Mouse (Mus musculus): Measurements from ENCODE around the gene Nme2. TPM values are rescaled to one million over a fixed set of nuclear protein-coding genes. Genes with fewer than 3 reads are reported as not detected.
A peak's percentile ranks its signal among the peaks of the same experiment; 100 is the strongest.

Nme2 gene
- polyA plus RNA-seq, 1 experiment from 2014 or later, result 272 TPM

- Histone ChIP-seq H3K27ac (ENCODE audit: low read depth) (no peak overlapping the region), H3K4me1 (ENCODE audit: insufficient read depth) (no peaks in the 10 kb centered on the region; the same call in none of the 2 replicates), H3K4me2 (no peak overlapping the region), H3K9me3 (ENCODE audit: low read depth, low read length) (no peaks in the 10 kb centered on the region), H3K4me3 (ENCODE audit: low read depth, low read length) (no peak overlapping the region), H3K27me3 (ENCODE audit: insufficient read depth, low read length) (no peaks in the 10 kb centered on the region), H3K9ac (no peak overlapping the region), H3K36me3 (ENCODE audit: insufficient read depth) (no peaks in the 10 kb centered on the region)
- DNase-seq (no peak), ATAC-seq (ENCODE audit: insufficient read depth) (no peak)
- no peak for TF ChIP-seq CTCF (IDR thresholded peaks at IDR 0.05; ENCODE audit: low read depth)
- WGBS, result 87% methylated on average over 3 of the region's 3 CpGs
Measured at GRCm38 (mm10) chr11:93984619-93985018, 28.6 kb upstream of the Nme2 start.

GRCm38 (mm10) chr11:93979502-93980049 is 23.5 kb upstream of the Nme2 start:
- 47% methylated on average over 6 of the region's 6 CpGs for WGBS
- no peak for ATAC-seq (ENCODE audit: insufficient read depth)
- H3K36me3 ChIP-seq (ENCODE audit: insufficient read depth), result no peaks in the 10 kb centered on the region
- H3K9ac ChIP-seq, result no peak overlapping the region
- H3K9me3 ChIP-seq (ENCODE audit: low read depth, low read length), result no peaks in the 10 kb centered on the region
- no peaks in the 10 kb centered on the region for H3K27me3 ChIP-seq (ENCODE audit: insufficient read depth, low read length)
- H3K4me1 ChIP-seq (ENCODE audit: insufficient read depth), result no peaks in the 10 kb centered on the region
- no peak overlapping the region for H3K4me3 ChIP-seq (ENCODE audit: low read depth, low read length)
- no peak overlapping the region for H3K27ac ChIP-seq (ENCODE audit: low read depth)
- TF ChIP-seq CTCF (IDR thresholded peaks at IDR 0.05; ENCODE audit: low read depth), result no peak
- DNase-seq, result no peak
- no peak overlapping the region for H3K4me2 ChIP-seq

GRCm38 (mm10) chr11:93972951-93973350 is 16.9 kb upstream of the Nme2 start:
- 89% methylated on average over 5 of the region's 5 CpGs for WGBS
- Histone ChIP-seq H3K4me2 (no peak overlapping the region), H3K36me3 (ENCODE audit: insufficient read depth) (no peaks in the 10 kb centered on the region), H3K4me1 (ENCODE audit: insufficient read depth) (no peaks in the 10 kb centered on the region), H3K27ac (ENCODE audit: low read depth) (no peak overlapping the region), H3K4me3 (ENCODE audit: low read depth, low read length) (no peak overlapping the region), H3K27me3 (ENCODE audit: insufficient read depth, low read length) (no peaks in the 10 kb centered on the region), H3K9ac (no peak overlapping the region), H3K9me3 (ENCODE audit: low read depth, low read length) (no peaks in the 10 kb centered on the region)
- no peak for TF ChIP-seq CTCF (IDR thresholded peaks at IDR 0.05; ENCODE audit: low read depth)
- ATAC-seq (ENCODE audit: insufficient read depth), result no peak
- no peak for DNase-seq

GRCm38 (mm10) chr11:93969799-93970198 is 13.7 kb upstream of the Nme2 start:
- H3K27me3 ChIP-seq (ENCODE audit: insufficient read depth, low read length), result no peaks in the 10 kb centered on the region
- no peaks in the 10 kb centered on the region for H3K4me1 ChIP-seq (ENCODE audit: insufficient read depth)
- H3K4me3 ChIP-seq (ENCODE audit: low read depth, low read length), result no peak overlapping the region
- no peak overlapping the region for H3K27ac ChIP-seq (ENCODE audit: low read depth)
- 78% methylated on average over 1 of the region's 1 CpGs for WGBS
- ATAC-seq (ENCODE audit: insufficient read depth) (no peak), DNase-seq (no peak)
- no peak overlapping the region for H3K4me2 ChIP-seq
- peaks cover 12% of the 10 kb centered on the region for H3K36me3 ChIP-seq (ENCODE audit: insufficient read depth)
- TF ChIP-seq CTCF (IDR thresholded peaks at IDR 0.05; ENCODE audit: low read depth), result no peak
- no peaks in the 10 kb centered on the region for H3K9me3 ChIP-seq (ENCODE audit: low read depth, low read length)
- no peak overlapping the region for H3K9ac ChIP-seq

- DNase-seq, result no peak
- ATAC-seq (ENCODE audit: insufficient read depth), result no peak
- no peak overlapping the region for H3K27ac ChIP-seq (ENCODE audit: low read depth)
- TF ChIP-seq CTCF (IDR thresholded peaks at IDR 0.05; ENCODE audit: low read depth), result no peak
- no peak overlapping the region for H3K4me3 ChIP-seq (ENCODE audit: low read depth, low read length)
- H3K4me1 ChIP-seq (ENCODE audit: insufficient read depth), result no peaks in the 10 kb centered on the region
- H3K9me3 ChIP-seq (ENCODE audit: low read depth, low read length), result no peaks in the 10 kb centered on the region
- H3K36me3 ChIP-seq (ENCODE audit: insufficient read depth), result peaks cover 17% of the 10 kb centered on the region
- WGBS, result 89% methylated on average over 6 of the region's 6 CpGs
- no peak overlapping the region for H3K9ac ChIP-seq
- no peak overlapping the region for H3K4me2 ChIP-seq
- no peaks in the 10 kb centered on the region for H3K27me3 ChIP-seq (ENCODE audit: insufficient read depth, low read length)
Measured at GRCm38 (mm10) chr11:93969171-93969570, 13.1 kb upstream of the Nme2 start.

- Histone ChIP-seq H3K36me3 (ENCODE audit: insufficient read depth) (peaks cover 21% of the 10 kb centered on the region), H3K4me3 (ENCODE audit: low read depth, low read length) (peak overlapping the region; percentile 75; the same call in 1 of the 2 replicates), H3K4me1 (ENCODE audit: insufficient read depth) (no peaks in the 10 kb centered on the region), H3K27me3 (ENCODE audit: insufficient read depth, low read length) (no peaks in the 10 kb centered on the region), H3K9me3 (ENCODE audit: low read depth, low read length) (no peaks in the 10 kb centered on the region), H3K4me2 (peak overlapping the region; percentile 44), H3K27ac (ENCODE audit: low read depth) (no peak overlapping the region), H3K9ac (0 out of 2 replicates have a peak overlapping the region, but pooled peaks have one; percentile 0)
- ATAC-seq (ENCODE audit: insufficient read depth) (no peak), DNase-seq (no peak)
- WGBS, result 44% methylated on average over 6 of the region's 6 CpGs
- TF ChIP-seq CTCF (IDR thresholded peaks at IDR 0.05; ENCODE audit: low read depth), result no peak
Measured at GRCm38 (mm10) chr11:93968848-93969128, 12.7 kb upstream of the Nme2 start.

GRCm38 (mm10) chr11:93968005-93968847 is 12.2 kb upstream of the Nme2 start, which contains the start of the genes Gm20390 and Nme1:
Gene Gm20390, minus strand, starts transcription at chr11:93968293.
Gene Nme1, minus strand, starts transcription at chr11:93968521.
- TF ChIP-seq CTCF (IDR thresholded peaks at IDR 0.05; ENCODE audit: low read depth), result peak; percentile 90
- H3K36me3 ChIP-seq (ENCODE audit: insufficient read depth), result peaks cover 27% of the 10 kb centered on the region
- WGBS, result under 1% methylated on average over 40 of the region's 40 CpGs
- peak; percentile 97 for ATAC-seq (ENCODE audit: insufficient read depth)
- H3K27ac ChIP-seq (ENCODE audit: low read depth), result peak within 1 kb of the TSS; percentile 77
- no peaks in the 10 kb centered on the region for H3K4me1 ChIP-seq (ENCODE audit: insufficient read depth)
- peak within 1 kb of the TSS; percentile 75 for H3K4me3 ChIP-seq (ENCODE audit: low read depth, low read length)
- DNase-seq, result peak; percentile 100
- peak within 1 kb of the TSS; percentile 83 for H3K9ac ChIP-seq
- H3K27me3 ChIP-seq (ENCODE audit: insufficient read depth, low read length), result no peaks in the 10 kb centered on the region
- no peaks in the 10 kb centered on the region for H3K9me3 ChIP-seq (ENCODE audit: low read depth, low read length)
- peak within 1 kb of the TSS; percentile 63 for H3K4me2 ChIP-seq

Data from lung, embryonic 14.5 days (tissue).